Mouse (Mus musculus): ENCODE measurements around the gene Ric3. TPM values are rescaled to one million over a fixed set of nuclear protein-coding genes. Genes with fewer than 3 reads are reported as not detected.
"Not testable (repeated sequence)": the region's sequence is repeated elsewhere in the genome, so short reads cannot be mapped to it uniquely, and the experiment has no call there.

Ric3 gene
- polyA plus RNA-seq, 1 experiment from 2014 or later: 33.2 TPM

- Histone ChIP-seq H3K4me2 (no peak overlapping the region), H3K4me1 (replicated peaks) (no peaks in the 10 kb centered on the region), H3K36me3 (no peaks in the 10 kb centered on the region), H3K9me3 (no peaks in the 10 kb centered on the region), H3K9ac (no peak overlapping the region), H3K4me3 (no peak overlapping the region), H3K27me3 (no peaks in the 10 kb centered on the region), H3K27ac (replicated peaks) (no peak overlapping the region)
- 90% methylated on average over 4 of the region's 4 CpGs for WGBS
- ATAC-seq (ENCODE audit: low FRiP score, low read depth): no peak
Observed at GRCm38 (mm10) chr7:109096618-109097017, 13.5 kb upstream of the Ric3 start.

DNA sequence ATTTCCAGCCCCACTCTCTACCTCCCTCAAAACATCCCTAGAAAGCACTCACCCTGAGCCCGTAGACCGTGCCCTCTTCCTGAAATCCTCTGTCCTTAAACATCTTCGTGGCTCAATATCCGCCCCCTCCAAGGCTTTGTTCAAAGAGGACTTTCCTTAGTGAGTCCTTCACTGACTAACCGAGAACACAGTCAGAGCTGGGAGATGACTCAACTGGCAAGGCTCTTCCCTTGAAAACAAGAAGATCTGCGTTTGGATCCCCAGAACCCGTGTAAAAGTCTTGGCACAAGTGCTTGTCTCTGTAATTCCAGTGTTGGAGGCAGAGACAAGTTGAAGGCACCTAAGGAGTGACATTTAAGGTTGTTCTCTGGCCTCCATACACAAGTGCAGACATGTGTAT lies 11.2 kb upstream of the Ric3 start:
- WGBS: no CpG with 5 or more reads among the region's 7 CpGs
- ATAC-seq (ENCODE audit: low FRiP score, low read depth): no peak

DNA sequence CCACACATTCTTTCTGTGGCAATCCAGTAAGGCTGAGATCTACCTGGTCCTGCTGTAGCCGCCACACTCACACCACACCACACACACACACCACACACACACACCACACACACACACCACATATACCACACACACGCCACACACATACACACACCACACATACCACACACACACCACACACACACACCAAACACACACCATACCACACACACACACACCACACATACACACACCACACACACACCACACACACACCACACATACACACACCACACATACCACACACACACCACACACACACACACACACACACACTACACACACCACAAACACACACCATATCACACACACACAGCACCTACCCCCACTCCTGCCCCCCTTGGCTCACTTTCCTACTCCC lies 8.2 kb upstream of the Ric3 start:
- H3K9ac ChIP-seq; ATAC-seq (ENCODE audit: low FRiP score, low read depth); H3K36me3 ChIP-seq; H3K9me3 ChIP-seq; H3K4me2 ChIP-seq; H3K4me3 ChIP-seq; H3K27ac ChIP-seq (replicated peaks); H3K27me3 ChIP-seq; H3K4me1 ChIP-seq (replicated peaks): not testable (repeated sequence)
- WGBS: no CpG with 5 or more reads among the region's 2 CpGs

More for the DNA sequence above, 11.2 kb upstream of the Ric3 start:
- H3K9me3 ChIP-seq: no peaks in the 10 kb centered on the region
- H3K4me3 ChIP-seq: no peak overlapping the region
- H3K36me3 ChIP-seq: no peaks in the 10 kb centered on the region
- no peak overlapping the region for H3K27ac ChIP-seq (replicated peaks)
- no peaks in the 10 kb centered on the region for H3K4me1 ChIP-seq (replicated peaks)
- H3K27me3 ChIP-seq: no peaks in the 10 kb centered on the region
- no peak overlapping the region for H3K4me2 ChIP-seq
- H3K9ac ChIP-seq: no peak overlapping the region

DNA sequence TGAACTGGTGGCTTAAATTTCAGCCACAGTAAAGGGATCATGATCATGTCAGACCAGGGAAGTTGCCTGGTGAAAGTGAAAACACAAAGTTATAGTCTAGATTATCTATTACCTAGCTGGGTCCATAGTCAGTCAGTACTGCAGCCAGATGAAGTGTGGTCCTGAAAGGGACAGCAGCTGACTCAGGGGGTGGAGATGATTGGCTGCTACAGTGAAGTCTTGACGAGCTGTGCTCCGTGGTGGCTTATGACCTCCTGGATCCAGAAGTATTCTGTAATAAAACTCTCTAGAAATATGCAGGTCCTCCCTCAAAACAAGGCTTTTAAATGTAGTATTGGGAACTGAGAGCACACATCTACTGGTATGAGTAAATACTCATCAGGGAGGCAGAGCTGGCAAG lies 3.8 kb upstream of the Ric3 start:
- peaks cover 13% of the 10 kb centered on the region for H3K4me1 ChIP-seq (replicated peaks)
- no peaks in the 10 kb centered on the region for H3K9me3 ChIP-seq
- no peak overlapping the region for H3K4me3 ChIP-seq
- no peak overlapping the region for H3K9ac ChIP-seq
- H3K4me2 ChIP-seq: no peak overlapping the region
- ATAC-seq (ENCODE audit: low FRiP score, low read depth): no peak
- no peak overlapping the region for H3K27ac ChIP-seq (replicated peaks)
- 28% methylated on average over 2 of the region's 2 CpGs for WGBS
- H3K36me3 ChIP-seq: no peaks in the 10 kb centered on the region
- peaks cover 4% of the 10 kb centered on the region; the same call in 1 of the 2 replicates for H3K27me3 ChIP-seq

- no peaks in the 10 kb centered on the region for H3K9me3 ChIP-seq
- peak overlapping the region; percentile 88 for H3K4me3 ChIP-seq
- peaks cover 4% of the 10 kb centered on the region; the same call in 1 of the 2 replicates for H3K27me3 ChIP-seq
- no peaks in the 10 kb centered on the region for H3K36me3 ChIP-seq
- H3K9ac ChIP-seq: no peak overlapping the region
- no peak for ATAC-seq (ENCODE audit: low FRiP score, low read depth)
- peak overlapping the region; percentile 72 for H3K4me2 ChIP-seq
- peaks cover 18% of the 10 kb centered on the region for H3K4me1 ChIP-seq (replicated peaks)
- WGBS: 83% methylated on average over 4 of the region's 4 CpGs
- no peak overlapping the region for H3K27ac ChIP-seq (replicated peaks)
Observed at GRCm38 (mm10) chr7:109083813-109084184, 668 bp upstream of the Ric3 start.

GRCm38 (mm10) chr7:109082269-109083112 lies 640 bp downstream of the Ric3 start:
- no peaks in the 10 kb centered on the region for H3K9me3 ChIP-seq
- WGBS: 20% methylated on average over 12 of the region's 12 CpGs
- peaks cover 4% of the 10 kb centered on the region; the same call in 1 of the 2 replicates for H3K27me3 ChIP-seq
- H3K36me3 ChIP-seq: no peaks in the 10 kb centered on the region
- ATAC-seq (ENCODE audit: low FRiP score, low read depth): peak; percentile 13; the same call in 1 of the 2 replicates
- peak overlapping the region; percentile 90 for H3K9ac ChIP-seq
- H3K4me3 ChIP-seq: peak overlapping the region; percentile 88
- peak overlapping the region; percentile 72 for H3K4me2 ChIP-seq
- H3K4me1 ChIP-seq (replicated peaks): peaks cover 18% of the 10 kb centered on the region
- H3K27ac ChIP-seq (replicated peaks): peak overlapping the region; percentile 74

DNA sequence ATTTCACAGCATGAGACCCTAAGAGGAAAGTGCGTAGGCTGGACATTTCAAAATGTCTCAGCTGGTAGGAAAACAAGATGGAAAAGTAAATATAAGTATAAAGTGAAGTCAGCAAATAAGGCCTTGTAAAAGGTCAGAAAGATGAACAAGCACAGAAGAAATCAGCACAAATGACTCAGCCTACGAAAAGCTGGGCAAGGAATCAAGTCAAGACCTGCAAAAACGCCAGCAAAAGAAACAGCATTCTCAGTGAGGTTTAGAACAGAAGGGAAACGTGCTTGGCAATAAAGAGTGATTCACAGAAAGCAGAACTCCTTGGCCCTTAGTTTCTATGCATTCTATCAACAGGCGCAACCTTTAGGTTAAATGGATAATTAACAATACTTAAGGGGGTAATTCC lies 10.8 kb downstream of the Ric3 start:
- H3K4me1 ChIP-seq (replicated peaks): no peaks in the 10 kb centered on the region
- no peak overlapping the region for H3K9ac ChIP-seq
- H3K27me3 ChIP-seq: no peaks in the 10 kb centered on the region
- H3K27ac ChIP-seq (replicated peaks): no peak overlapping the region
- ATAC-seq (ENCODE audit: low FRiP score, low read depth): no peak
- H3K9me3 ChIP-seq: no peaks in the 10 kb centered on the region
- H3K36me3 ChIP-seq: no peaks in the 10 kb centered on the region
- WGBS: 83% methylated on average over 5 of the region's 5 CpGs
- no peak overlapping the region for H3K4me3 ChIP-seq
- H3K4me2 ChIP-seq: no peak overlapping the region

DNA sequence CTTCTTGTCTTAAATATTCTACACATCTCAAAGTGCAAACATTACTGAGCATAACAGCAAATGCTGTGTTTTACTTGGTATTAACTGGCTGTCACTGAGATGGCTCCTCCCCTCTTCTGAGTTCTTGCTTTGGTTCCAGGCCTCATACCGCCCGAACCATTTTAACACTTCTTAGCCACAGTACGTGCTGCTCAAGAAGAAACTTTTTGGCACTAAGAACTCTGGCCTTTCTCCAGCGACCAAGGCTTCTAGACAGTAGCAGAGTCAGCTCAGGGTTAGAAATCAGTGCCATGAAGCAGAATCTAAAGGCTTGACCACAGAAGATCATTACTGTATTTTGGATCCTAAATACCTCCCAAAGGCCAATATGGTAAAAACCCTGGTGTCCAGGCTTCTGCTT lies 13.5 kb downstream of the Ric3 start:
- Histone ChIP-seq H3K27me3 (no peaks in the 10 kb centered on the region), H3K4me2 (no peak overlapping the region), H3K4me3 (no peak overlapping the region), H3K9me3 (no peaks in the 10 kb centered on the region), H3K4me1 (replicated peaks) (no peaks in the 10 kb centered on the region), H3K9ac (no peak overlapping the region), H3K27ac (replicated peaks) (no peak overlapping the region), H3K36me3 (no peaks in the 10 kb centered on the region)
- no peak for ATAC-seq (ENCODE audit: low FRiP score, low read depth)
- 79% methylated on average over 4 of the region's 4 CpGs for WGBS

DNA sequence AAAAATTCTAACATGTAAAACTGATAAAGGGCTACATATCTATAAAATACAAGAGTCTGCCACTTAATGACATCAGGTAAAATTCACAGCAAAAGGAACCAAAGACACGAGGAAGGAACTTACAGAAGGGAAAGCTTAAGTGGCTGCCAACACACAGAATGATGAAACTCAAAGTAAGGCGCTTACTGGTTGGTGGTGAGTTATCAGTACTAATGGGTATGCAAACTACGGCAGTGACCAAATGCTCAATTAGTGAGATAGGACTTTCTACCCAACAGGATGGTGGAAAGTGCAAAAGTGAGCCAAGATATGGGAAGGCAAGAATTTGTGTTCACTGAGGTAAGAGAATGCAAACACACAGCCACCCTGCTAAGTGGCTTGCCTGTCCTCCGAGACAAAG lies 23.6 kb downstream of the Ric3 start:
- WGBS: 92% methylated on average over 4 of the region's 4 CpGs
- ATAC-seq (ENCODE audit: low FRiP score, low read depth): no peak
- no peaks in the 10 kb centered on the region for H3K4me1 ChIP-seq (replicated peaks)
- no peak overlapping the region for H3K4me3 ChIP-seq
- H3K27me3 ChIP-seq: no peaks in the 10 kb centered on the region
- H3K9ac ChIP-seq: no peak overlapping the region
- H3K36me3 ChIP-seq: no peaks in the 10 kb centered on the region
- no peak overlapping the region for H3K4me2 ChIP-seq
- no peak overlapping the region for H3K27ac ChIP-seq (replicated peaks)
- no peaks in the 10 kb centered on the region for H3K9me3 ChIP-seq

- Histone ChIP-seq H3K9me3 (no peaks in the 10 kb centered on the region), H3K9ac (no peak overlapping the region)
Observed at GRCm38 (mm10) chr7:109050831-109051230, 32.3 kb downstream of the Ric3 start.

GRCm38 (mm10) chr7:109045876-109046275 lies 37.3 kb downstream of the Ric3 start:
- ATAC-seq (ENCODE audit: low FRiP score, low read depth): no peak
- Histone ChIP-seq H3K9me3 (no peaks in the 10 kb centered on the region), H3K4me2 (no peak overlapping the region), H3K27me3 (no peaks in the 10 kb centered on the region), H3K36me3 (0 out of 2 replicates have a peak, but pooled peaks cover 6% of the 10 kb centered on the region), H3K4me1 (replicated peaks) (no peaks in the 10 kb centered on the region), H3K4me3 (no peak overlapping the region), H3K27ac (replicated peaks) (no peak overlapping the region), H3K9ac (no peak overlapping the region)
- WGBS: 98% methylated on average over 2 of the region's 2 CpGs

More at GRCm38 (mm10) chr7:109050831-109051230, 32.3 kb downstream of the Ric3 start:
- 86% methylated on average over 1 of the region's 1 CpGs for WGBS
- Histone ChIP-seq H3K36me3 (0 out of 2 replicates have a peak, but pooled peaks cover 5% of the 10 kb centered on the region), H3K27ac (replicated peaks) (no peak overlapping the region), H3K27me3 (no peaks in the 10 kb centered on the region), H3K4me3 (no peak overlapping the region), H3K4me1 (replicated peaks) (no peaks in the 10 kb centered on the region), H3K4me2 (no peak overlapping the region)
- no peak for ATAC-seq (ENCODE audit: low FRiP score, low read depth)

GRCm38 (mm10) chr7:109039445-109039844 lies 43.7 kb downstream of the Ric3 start:
- Histone ChIP-seq H3K9me3 (no peaks in the 10 kb centered on the region), H3K4me2 (no peak overlapping the region), H3K36me3 (peaks cover 4% of the 10 kb centered on the region; the same call in 1 of the 2 replicates), H3K9ac (no peak overlapping the region), H3K4me1 (replicated peaks) (no peaks in the 10 kb centered on the region), H3K27me3 (no peaks in the 10 kb centered on the region), H3K27ac (replicated peaks) (peak overlapping the region; percentile 55; the same call in 1 of the 2 replicates), H3K4me3 (no peak overlapping the region)
- WGBS: 79% methylated on average over 5 of the region's 5 CpGs
- peak; percentile 27; the same call in 1 of the 2 replicates for ATAC-seq (ENCODE audit: low FRiP score, low read depth)
